Mouse (Mus musculus) stomach, postnatal 0 days (tissue): Measurements from ENCODE around the gene Kat5.

ENCODE experiments used
- CTCF ChIP-seq: IDR thresholded peaks from 2 replicates; pipeline ENCODE4 v1.5.1; 2016; ENCODE audit warnings: antibody characterized with exemption, low read depth, mild to moderate bottlenecking, moderate library complexity
- EP300 ChIP-seq: optimal IDR thresholded peaks from 2 replicates; pipeline ENCODE3; 2016; ENCODE audit warnings: antibody characterized with exemption

DNA sequence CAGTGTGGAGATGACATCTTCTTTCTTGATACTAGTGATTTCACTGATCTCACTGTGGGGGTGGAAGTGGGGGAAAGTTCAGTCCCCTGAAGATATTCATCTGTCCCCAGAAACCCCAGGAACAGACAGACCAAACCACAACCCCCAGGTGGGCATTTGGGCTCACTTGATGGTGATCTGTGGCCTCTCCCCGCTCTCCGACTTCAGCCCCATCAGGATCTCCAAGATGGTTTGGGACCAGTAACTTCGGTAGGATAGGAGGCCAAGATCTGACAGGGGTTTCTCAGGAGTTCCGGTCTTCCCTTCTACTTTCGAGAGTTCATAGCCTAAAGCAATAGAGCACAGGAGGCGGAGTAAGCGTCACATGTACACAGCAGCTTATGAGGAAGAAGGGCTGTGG lies 6.4 kb downstream of the Kat5 start:
- TF ChIP-seq CTCF = no peak
- no peak for TF ChIP-seq EP300
